Mouse (Mus musculus) ES-E14 (cell line): Measurements from ENCODE around the gene Zfp853. TPM values are rescaled to one million over a fixed set of nuclear protein-coding genes. Genes with fewer than 3 reads are reported as not detected.

Source experiments
- DNase-seq: peaks from one replicate; pipeline ENCODE4 v3.0.0-alpha.2; 2013; ENCODE audit warnings: low read depth, low spot score
- H3K27ac ChIP-seq: 2 replicates; pipeline ENCODE4 v1.5.1; 2012; ENCODE audit warnings: low read depth, mild to moderate bottlenecking, low read length, moderate library complexity, mixed read lengths; ENCODE audit not compliant: poor library complexity, insufficient read depth, severe bottlenecking
- H3K36me3 ChIP-seq: 2 replicates; pipeline ENCODE4 v1.6.1; 2012; ENCODE audit warnings: mild to moderate bottlenecking, low read length, moderate library complexity, mixed read lengths; ENCODE audit not compliant: control insufficient read depth, poor library complexity, insufficient read depth, severe bottlenecking
- H3K4me1 ChIP-seq, 2 experiments: fragments of 150-350 bp in 1 of 2; sonication (generic) in 1 of 2; 2 replicates each; pipeline ENCODE4 v1.6.1; 2012; ENCODE audit warnings: low read length in 2 of 2, mild to moderate bottlenecking in 1 of 2, mixed read lengths in 1 of 2; ENCODE audit not compliant: control insufficient read depth in 2 of 2, insufficient read depth in 2 of 2, poor library complexity in 1 of 2
- H3K4me3 ChIP-seq, 2 experiments: fragments of 150-350 bp in 1 of 2; sonication (generic) in 1 of 2; 2 replicates each; pipeline ENCODE4 v1.5.1; 2012; ENCODE audit warnings: low read length in 2 of 2, low read depth in 1 of 2, mild to moderate bottlenecking in 1 of 2, mixed read lengths in 1 of 2; ENCODE audit not compliant: insufficient read depth in 1 of 2, poor library complexity in 1 of 2, severe bottlenecking in 1 of 2
- H3K9ac ChIP-seq: 2 replicates; pipeline ENCODE4 v1.6.1; 2012; ENCODE audit warnings: low read depth, mild to moderate bottlenecking, low read length, mixed read lengths; ENCODE audit not compliant: poor library complexity, insufficient read depth, severe bottlenecking
- H3K9me3 ChIP-seq: fragments of 150-350 bp; sonication (generic); 2 replicates; pipeline ENCODE4 v1.6.1; 2012; ENCODE audit warnings: low read depth, mild to moderate bottlenecking, low read length; ENCODE audit not compliant: control insufficient read depth, insufficient read depth
- CHD2 ChIP-seq: IDR thresholded peaks from 2 replicates; pipeline ENCODE4 v1.6.1; 2014; ENCODE audit warnings: mild to moderate bottlenecking, low read depth, low read length, inconsistent platforms
- HCFC1 ChIP-seq: IDR thresholded peaks from 2 replicates; pipeline ENCODE4 v1.6.1; 2012; ENCODE audit warnings: low read length, inconsistent platforms, borderline replicate concordance; ENCODE audit not compliant: insufficient read depth
- MAFK ChIP-seq: IDR thresholded peaks from 2 replicates; pipeline ENCODE4 v1.6.1; 2014; ENCODE audit warnings: mild to moderate bottlenecking, low read depth, low read length, inconsistent platforms; ENCODE audit not compliant: insufficient read depth
- ZC3H11A ChIP-seq: IDR thresholded peaks from 2 replicates; pipeline ENCODE4 v1.6.1; 2012; ENCODE audit warnings: low read depth, mild to moderate bottlenecking, inconsistent platforms, low read length, borderline replicate concordance
- ZNF384 ChIP-seq: IDR thresholded peaks from 2 replicates; pipeline ENCODE4 v1.6.1; 2012; ENCODE audit warnings: low read depth, low read length, inconsistent platforms
- in situ Hi-C, 2 experiments: fragments of 600-800 bp; cut with MboI; formaldehyde crosslinking; loops; one replicate each; pipeline ENCODE4 v1.15.1; 2025; ENCODE audit warnings: low sequenced_read_pairs in 2 of 2, inconsistent platforms in 1 of 2; ENCODE audit not compliant: unreplicated experiment in 2 of 2
- total RNA-seq: library from RNA; depleted of rRNA; stranded (reverse); fragments of 300-350 nt; gene quantifications from 2 replicates; pipeline ENCODE4 v1.2.3, GENCODE M21; 2012

Gene Zfp853
- total RNA-seq, 1 experiment: 0.67 TPM

- Histone ChIP-seq H3K4me1 (peaks cover 0 to 8% of the 10 kb centered on the region in 2 experiments; a peak in 2 of 4 replicates), H3K36me3 (peaks cover 56% of the 10 kb centered on the region), H3K9me3 (no peaks in the 10 kb centered on the region), H3K4me3 (no peak overlapping the region), H3K27ac (no peak overlapping the region), H3K9ac (no peak overlapping the region)
- TF ChIP-seq MAFK: no peak
- no peak for DNase-seq
- in situ Hi-C loops: no loop called here
Measured at GRCm38 (mm10) chr5:143309916-143310315, 16.5 kb upstream of the Zfp853 start.

DNA sequence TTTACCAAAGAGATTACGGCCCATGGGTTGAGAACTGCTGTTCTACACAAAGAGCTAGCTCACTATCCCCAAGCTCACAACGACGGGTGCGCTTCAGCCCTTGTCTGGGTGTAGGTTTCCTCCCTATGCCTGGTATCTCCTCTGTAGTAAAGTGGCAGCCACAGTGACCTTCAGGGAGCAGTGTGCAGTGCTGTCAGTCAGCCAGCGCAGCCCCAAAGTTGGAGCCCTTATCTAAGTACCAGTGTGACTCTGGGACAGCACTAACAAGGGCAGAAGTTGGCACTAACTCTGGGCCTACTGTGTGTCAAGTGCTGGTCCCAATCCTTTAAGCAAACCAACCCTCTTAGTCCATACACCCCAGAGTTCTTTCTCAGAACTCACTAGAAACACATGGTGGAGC is 15.4 kb upstream of the Zfp853 start:
- peaks cover 0 to 8% of the 10 kb centered on the region in 2 experiments; a peak in 2 of 4 replicates for H3K4me1 ChIP-seq
- TF ChIP-seq CHD2 (no peak), HCFC1 (no peak), ZC3H11A (no peak), MAFK (no peak), ZNF384 (no peak)
- no peaks in the 10 kb centered on the region for H3K9me3 ChIP-seq
- no peak overlapping the region for H3K9ac ChIP-seq
- no peak for DNase-seq
- no peak overlapping the region for H3K27ac ChIP-seq
- in situ Hi-C loops: no loop called here
- H3K4me3 ChIP-seq: no peak overlapping the region
- H3K36me3 ChIP-seq: peaks cover 60% of the 10 kb centered on the region

DNA sequence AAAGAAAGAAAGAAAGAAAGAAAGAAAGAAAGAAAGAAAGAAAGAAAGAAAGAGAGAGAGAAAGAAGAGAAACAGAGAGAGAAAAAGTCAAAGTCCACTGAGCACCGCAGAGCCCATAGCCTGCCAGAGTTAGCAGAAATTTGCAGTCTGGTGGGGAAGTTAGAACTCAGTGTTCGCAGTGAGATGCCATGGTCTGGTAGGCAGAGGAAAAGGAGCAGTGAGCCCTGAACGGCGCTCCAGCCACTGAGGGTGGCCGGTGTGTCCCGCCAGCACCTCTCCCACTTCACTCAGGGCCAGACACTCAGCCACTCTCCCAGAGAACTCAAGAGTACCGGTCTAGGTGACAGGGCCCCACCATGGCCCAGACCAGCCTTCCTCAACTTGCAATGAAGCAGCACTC is 10.8 kb upstream of the Zfp853 start:
- no peak overlapping the region for H3K27ac ChIP-seq
- in situ Hi-C loops: no loop called here

DNA sequence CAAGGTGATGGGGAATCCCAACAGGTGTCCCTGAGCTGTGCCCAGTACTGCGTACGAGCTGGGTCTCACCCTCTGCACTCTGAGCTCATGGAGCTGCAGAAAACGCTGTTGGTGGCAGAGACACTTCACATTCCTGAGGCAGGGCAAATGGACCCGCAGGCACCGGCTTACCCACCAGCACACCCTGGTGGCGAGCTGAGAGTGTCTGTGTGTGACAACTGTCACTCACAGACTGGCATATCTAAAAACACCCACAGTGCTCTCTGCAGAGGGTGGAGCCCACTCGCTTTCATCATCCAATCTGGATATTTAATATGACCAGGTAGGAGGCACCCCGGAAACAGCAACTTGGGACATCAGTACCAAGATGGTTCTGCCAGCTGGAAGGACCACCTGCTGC is 7.9 kb upstream of the Zfp853 start:
- H3K4me3 ChIP-seq: no peak overlapping the region
- no peak overlapping the region for H3K9ac ChIP-seq
- H3K4me1 ChIP-seq: peaks cover 2 to 3% of the 10 kb centered on the region in 2 experiments; a peak in 1 of 4 replicates
- in situ Hi-C loops: no loop called here
- TF ChIP-seq CHD2: no peak
- TF ChIP-seq ZNF384: no peak
- TF ChIP-seq ZC3H11A: no peak
- no peak for TF ChIP-seq MAFK
- H3K27ac ChIP-seq: no peak overlapping the region
- H3K9me3 ChIP-seq: no peaks in the 10 kb centered on the region
- no peak for DNase-seq
- H3K36me3 ChIP-seq: peaks cover 30% of the 10 kb centered on the region

More for the DNA sequence above, 10.8 kb upstream of the Zfp853 start:
- no peak for TF ChIP-seq ZC3H11A
- no peak for TF ChIP-seq HCFC1
- TF ChIP-seq ZNF384: no peak
- no peak for TF ChIP-seq MAFK
- no peak for TF ChIP-seq CHD2
- no peak for DNase-seq
- H3K36me3 ChIP-seq: peaks cover 49% of the 10 kb centered on the region
- no peaks in the 10 kb centered on the region for H3K4me1 ChIP-seq
- H3K9me3 ChIP-seq: no peaks in the 10 kb centered on the region
- H3K4me3 ChIP-seq: no peak overlapping the region
- no peak overlapping the region for H3K9ac ChIP-seq

DNA sequence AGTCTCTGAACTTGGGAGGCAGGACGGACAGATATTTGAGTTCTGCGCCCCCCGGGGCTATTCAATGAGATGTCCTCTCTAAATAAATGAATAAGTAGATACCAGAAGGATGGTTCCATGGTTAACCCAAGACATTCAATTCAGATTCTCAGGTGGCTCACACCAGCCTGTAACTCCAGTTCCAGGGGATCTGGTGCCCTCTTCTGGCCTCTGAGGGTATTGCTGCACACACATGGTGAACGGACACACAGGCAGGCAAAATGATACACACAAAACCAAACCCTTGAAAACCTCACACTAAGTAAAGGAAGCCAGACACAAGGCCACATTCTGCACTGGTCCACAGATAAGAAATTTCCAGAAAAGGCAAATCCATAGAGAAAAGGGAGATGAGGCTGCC is 6.3 kb upstream of the Zfp853 start:
- no peaks in the 10 kb centered on the region for H3K9me3 ChIP-seq
- in situ Hi-C loops: no loop called here
- H3K4me3 ChIP-seq: no peak overlapping the region
- no peak overlapping the region for H3K9ac ChIP-seq
- H3K4me1 ChIP-seq: peaks cover 2 to 3% of the 10 kb centered on the region in 2 experiments; a peak in 1 of 4 replicates
- H3K27ac ChIP-seq: no peak overlapping the region
- H3K36me3 ChIP-seq: peaks cover 18% of the 10 kb centered on the region
- DNase-seq: no peak
- peak; percentile 21; the same call in 1 of the 2 replicates for TF ChIP-seq ZC3H11A
- no peak for TF ChIP-seq CHD2
